Mouse (Mus musculus): ENCODE data around the gene Serp2. TPM values are rescaled to one million over a fixed set of nuclear protein-coding genes. Genes with fewer than 3 reads are reported as not detected.

Serp2 gene
- polyA plus RNA-seq, 1 experiment from 2014 or later: 5.1 TPM

DNA sequence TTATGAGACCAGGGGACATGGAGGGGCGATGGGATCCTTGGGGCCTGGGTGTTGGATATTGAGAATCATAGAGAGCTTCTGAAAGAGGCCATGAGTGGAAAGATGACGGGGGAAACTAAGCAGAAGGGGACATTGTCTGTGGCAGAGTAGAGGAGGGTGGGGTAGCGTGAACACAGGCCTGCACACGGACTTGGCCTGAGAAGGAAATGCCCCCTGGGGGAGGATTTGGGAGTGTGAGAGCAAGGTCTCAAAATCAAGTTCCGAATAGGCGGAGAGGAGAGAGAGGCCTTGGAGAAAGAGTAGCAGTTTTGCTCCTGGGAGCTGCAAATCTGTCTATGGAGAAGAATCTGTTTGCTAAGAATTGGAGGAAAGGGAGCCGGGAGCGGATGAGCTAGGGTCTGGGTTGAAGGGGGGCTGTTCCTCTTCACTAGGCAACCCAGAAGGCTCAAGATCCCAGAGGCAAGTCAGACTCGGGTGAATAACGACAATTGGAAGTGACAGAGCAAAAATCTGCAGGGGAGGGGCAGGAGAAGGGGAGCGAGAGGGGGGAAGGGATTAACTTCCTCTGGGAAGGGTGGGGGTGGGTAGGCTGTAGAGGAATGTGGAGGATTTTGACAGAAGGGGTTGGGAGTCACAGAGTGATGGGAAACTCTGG lies 43.2 kb downstream of the Serp2 start:
- H3K27ac ChIP-seq (ENCODE audit: low read length): no peak overlapping the region
- H3K9me3 ChIP-seq (ENCODE audit: low read length): no peaks in the 10 kb centered on the region
- peaks cover 8% of the 10 kb centered on the region; the same call in 1 of the 2 replicates for H3K4me1 ChIP-seq (ENCODE audit: insufficient read depth, low read depth, low read length)
- H3K4me3 ChIP-seq (ENCODE audit: low read depth, low read length): no peak overlapping the region
- ATAC-seq (peak; percentile 34), DNase-seq (ENCODE audit: low spot score) (peak; percentile 47)
- no peak overlapping the region for H3K4me2 ChIP-seq (replicated peaks; ENCODE audit: low read depth, low read length)
- TF ChIP-seq CTCF (IDR thresholded peaks at IDR 0.05): no peak
- no peak for TF ChIP-seq EP300 (IDR thresholded peaks at IDR 0.05)
- no peak overlapping the region for H3K9ac ChIP-seq (replicated peaks; ENCODE audit: low read depth)
- H3K36me3 ChIP-seq (ENCODE audit: insufficient read depth, low read length): no peaks in the 10 kb centered on the region
- WGBS: 35% methylated on average over 10 of the region's 11 CpGs
- no peaks in the 10 kb centered on the region for H3K27me3 ChIP-seq (replicated peaks; ENCODE audit: insufficient read depth, low read length)

DNA sequence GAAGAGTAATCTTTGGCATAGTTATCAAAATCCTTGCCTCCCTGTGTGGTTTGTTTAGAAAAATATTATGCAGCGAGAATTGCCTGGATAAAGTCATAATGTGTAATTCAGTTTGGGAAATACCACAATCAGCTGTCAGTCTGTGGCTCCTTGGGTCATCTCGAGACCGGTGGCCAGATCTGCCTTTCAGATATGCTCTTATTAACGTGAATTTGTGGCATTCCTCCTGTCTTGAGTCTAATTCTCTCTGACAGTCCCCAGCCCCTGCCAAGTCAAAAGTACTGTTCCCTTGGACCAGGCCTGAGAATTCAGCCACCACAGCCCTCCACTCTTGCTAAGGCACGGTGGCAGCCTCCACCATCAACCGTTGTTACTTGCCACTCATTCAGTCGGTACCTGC lies 44.7 kb downstream of the Serp2 start:
- Histone ChIP-seq H3K9me3 (ENCODE audit: low read length) (no peaks in the 10 kb centered on the region), H3K36me3 (ENCODE audit: insufficient read depth, low read length) (no peaks in the 10 kb centered on the region), H3K27ac (ENCODE audit: low read length) (no peak overlapping the region), H3K4me3 (ENCODE audit: low read depth, low read length) (no peak overlapping the region), H3K27me3 (replicated peaks; ENCODE audit: insufficient read depth, low read length) (no peaks in the 10 kb centered on the region), H3K4me2 (replicated peaks; ENCODE audit: low read depth, low read length) (no peak overlapping the region), H3K9ac (replicated peaks; ENCODE audit: low read depth) (no peak overlapping the region), H3K4me1 (ENCODE audit: insufficient read depth, low read depth, low read length) (peaks cover 4% of the 10 kb centered on the region; the same call in 1 of the 2 replicates)
- TF ChIP-seq EP300 (IDR thresholded peaks at IDR 0.05): no peak
- TF ChIP-seq CTCF (IDR thresholded peaks at IDR 0.05): no peak
- no peak for ATAC-seq
- 76% methylated on average over 7 of the region's 7 CpGs for WGBS
- DNase-seq (ENCODE audit: low spot score): no peak

DNA sequence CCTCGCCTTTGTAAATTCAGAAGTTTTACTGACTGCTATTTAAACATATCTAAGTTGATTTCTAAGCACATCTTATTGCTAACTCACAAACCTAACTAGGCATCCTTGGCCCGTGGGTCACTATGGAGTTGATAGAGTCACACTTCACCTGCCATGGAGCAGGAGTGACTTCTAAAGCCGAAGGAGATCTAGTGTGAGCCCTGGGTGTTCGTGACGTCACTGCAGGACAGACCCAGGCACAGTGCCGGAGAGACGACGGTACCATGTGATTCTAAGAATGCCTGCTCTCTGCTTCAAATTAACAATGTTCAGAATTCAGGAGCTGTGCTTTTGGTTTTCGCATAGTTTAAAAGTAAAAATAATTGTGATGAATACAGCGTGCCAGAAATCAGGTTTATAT lies 48.0 kb downstream of the Serp2 start:
- H3K4me2 ChIP-seq (replicated peaks; ENCODE audit: low read depth, low read length): no peak overlapping the region
- H3K4me1 ChIP-seq (ENCODE audit: insufficient read depth, low read depth, low read length): peaks cover 4% of the 10 kb centered on the region; the same call in 1 of the 2 replicates
- H3K27me3 ChIP-seq (replicated peaks; ENCODE audit: insufficient read depth, low read length): no peaks in the 10 kb centered on the region
- no peaks in the 10 kb centered on the region for H3K9me3 ChIP-seq (ENCODE audit: low read length)
- 60% methylated on average over 10 of the region's 10 CpGs for WGBS
- DNase-seq (ENCODE audit: low spot score) (no peak), ATAC-seq (no peak)
- no peak overlapping the region for H3K9ac ChIP-seq (replicated peaks; ENCODE audit: low read depth)
- no peak for TF ChIP-seq EP300 (IDR thresholded peaks at IDR 0.05)
- no peak for TF ChIP-seq CTCF (IDR thresholded peaks at IDR 0.05)
- H3K36me3 ChIP-seq (ENCODE audit: insufficient read depth, low read length): 0 out of 2 replicates have a peak, but pooled peaks cover 4% of the 10 kb centered on the region
- peak overlapping the region; percentile 32; the same call in 1 of the 2 replicates for H3K27ac ChIP-seq (ENCODE audit: low read length)
- H3K4me3 ChIP-seq (ENCODE audit: low read depth, low read length): no peak overlapping the region

DNA sequence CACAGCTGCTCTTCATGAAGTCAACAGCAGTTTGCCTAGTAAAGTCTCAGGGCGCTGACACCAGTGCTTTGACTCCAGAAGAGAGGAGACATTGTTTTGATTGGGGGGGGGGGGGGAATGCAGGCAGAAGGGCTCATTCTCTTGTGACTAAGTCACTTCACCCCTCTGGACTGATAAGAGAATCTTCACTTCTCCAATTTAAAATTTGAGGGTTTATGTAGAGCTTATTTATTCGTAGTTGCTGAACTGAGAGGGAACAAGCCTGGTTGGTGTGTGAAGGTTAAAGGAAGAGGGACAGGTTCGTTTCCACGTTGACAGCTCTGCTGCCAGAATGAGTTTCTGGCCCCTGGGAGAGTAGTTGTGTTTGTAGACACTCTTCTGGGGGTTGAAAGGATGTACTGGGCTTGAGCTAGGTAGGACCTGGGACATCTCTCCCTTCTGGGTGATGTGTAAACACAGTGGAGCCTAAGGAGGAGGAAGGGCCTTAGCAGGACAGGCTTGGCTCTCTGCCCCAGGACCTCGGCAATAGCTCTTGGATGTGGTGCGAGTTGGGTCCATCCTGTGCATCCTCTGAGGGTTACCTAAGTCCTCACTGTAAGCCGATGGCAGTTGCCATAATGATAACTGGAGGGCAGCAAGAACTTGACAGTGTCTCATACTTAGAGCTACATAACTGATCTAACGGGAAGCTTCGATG lies 48.7 kb downstream of the Serp2 start:
- Histone ChIP-seq H3K36me3 (ENCODE audit: insufficient read depth, low read length) (0 out of 2 replicates have a peak, but pooled peaks cover 4% of the 10 kb centered on the region), H3K4me2 (replicated peaks; ENCODE audit: low read depth, low read length) (no peak overlapping the region), H3K4me3 (ENCODE audit: low read depth, low read length) (no peak overlapping the region), H3K9ac (replicated peaks; ENCODE audit: low read depth) (no peak overlapping the region), H3K4me1 (ENCODE audit: insufficient read depth, low read depth, low read length) (peaks cover 4% of the 10 kb centered on the region; the same call in 1 of the 2 replicates), H3K9me3 (ENCODE audit: low read length) (no peaks in the 10 kb centered on the region), H3K27me3 (replicated peaks; ENCODE audit: insufficient read depth, low read length) (no peaks in the 10 kb centered on the region), H3K27ac (ENCODE audit: low read length) (no peak overlapping the region)
- DNase-seq (ENCODE audit: low spot score) (no peak), ATAC-seq (no peak)
- WGBS: 57% methylated on average over 9 of the region's 9 CpGs
- TF ChIP-seq CTCF (IDR thresholded peaks at IDR 0.05) (no peak), EP300 (IDR thresholded peaks at IDR 0.05) (no peak)

DNA sequence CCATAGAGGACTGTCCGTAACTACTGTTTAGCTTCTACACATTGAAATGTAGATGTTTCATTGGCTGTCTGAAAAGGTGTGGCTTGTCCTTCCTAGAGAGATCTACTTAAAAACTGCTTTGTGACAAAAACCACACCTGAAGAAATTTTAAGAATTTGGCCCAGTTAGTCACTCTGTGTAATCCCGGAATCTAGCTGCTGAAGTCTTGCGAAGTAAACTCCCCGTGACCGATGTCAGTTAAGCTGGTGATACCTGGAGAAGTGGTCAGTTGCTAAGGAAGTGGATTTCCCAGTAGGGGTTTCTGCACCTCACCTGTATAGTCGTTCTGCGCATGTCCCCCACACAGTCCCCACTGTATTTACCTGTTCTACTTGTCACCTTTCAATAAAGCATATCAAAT lies 49.3 kb downstream of the Serp2 start:
- Histone ChIP-seq H3K36me3 (ENCODE audit: insufficient read depth, low read length) (0 out of 2 replicates have a peak, but pooled peaks cover 4% of the 10 kb centered on the region), H3K27ac (ENCODE audit: low read length) (no peak overlapping the region), H3K9me3 (ENCODE audit: low read length) (no peaks in the 10 kb centered on the region), H3K4me2 (replicated peaks; ENCODE audit: low read depth, low read length) (peak overlapping the region; percentile 76), H3K4me1 (ENCODE audit: insufficient read depth, low read depth, low read length) (peaks cover 4% of the 10 kb centered on the region; the same call in 1 of the 2 replicates), H3K9ac (replicated peaks; ENCODE audit: low read depth) (no peak overlapping the region), H3K27me3 (replicated peaks; ENCODE audit: insufficient read depth, low read length) (no peaks in the 10 kb centered on the region), H3K4me3 (ENCODE audit: low read depth, low read length) (no peak overlapping the region)
- ATAC-seq (no peak), DNase-seq (ENCODE audit: low spot score) (no peak)
- WGBS: 69% methylated on average over 7 of the region's 7 CpGs
- TF ChIP-seq CTCF (IDR thresholded peaks at IDR 0.05) (no peak), EP300 (IDR thresholded peaks at IDR 0.05) (no peak)

DNA sequence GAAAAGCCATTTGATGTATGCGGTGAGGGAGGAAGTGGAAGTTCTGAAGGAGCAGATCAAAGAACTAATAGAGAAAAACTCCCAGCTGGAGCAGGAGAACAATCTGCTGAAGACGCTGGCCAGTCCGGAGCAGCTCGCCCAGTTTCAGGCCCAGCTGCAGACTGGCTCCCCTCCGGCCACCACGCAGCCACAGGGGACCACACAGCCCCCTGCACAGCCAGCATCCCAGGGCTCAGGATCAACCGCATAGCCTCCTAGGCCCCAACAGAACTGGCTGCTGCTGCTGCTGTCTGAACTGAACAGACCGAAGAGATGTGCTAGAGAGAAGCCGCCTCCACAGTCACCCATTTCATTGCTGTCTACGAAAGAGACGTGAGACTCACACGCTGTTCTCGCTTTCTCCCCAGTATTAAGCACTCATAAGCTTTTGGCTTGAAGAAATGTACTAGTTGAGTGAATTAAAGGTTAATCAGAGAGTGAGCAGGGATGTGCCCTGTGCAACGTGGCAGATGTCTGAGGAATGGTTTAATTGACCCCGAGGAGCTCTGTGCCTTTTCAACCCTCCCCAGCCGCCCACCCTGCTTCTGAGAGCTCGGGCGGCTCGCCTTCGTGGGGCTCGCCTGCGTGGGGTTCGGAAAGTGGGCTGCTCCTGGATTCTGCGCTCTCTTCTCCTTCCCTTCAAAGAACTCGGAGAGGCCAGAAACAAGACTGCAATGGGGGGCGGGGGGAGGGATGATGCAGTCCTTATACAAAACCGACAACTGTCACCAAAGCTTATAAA lies 50.1 kb downstream of the Serp2 start:
- ATAC-seq: no peak
- no peak for DNase-seq (ENCODE audit: low spot score)
- Histone ChIP-seq H3K4me1 (ENCODE audit: insufficient read depth, low read depth, low read length) (peaks cover 4% of the 10 kb centered on the region; the same call in 1 of the 2 replicates), H3K4me3 (ENCODE audit: low read depth, low read length) (peak overlapping the region; percentile 79), H3K4me2 (replicated peaks; ENCODE audit: low read depth, low read length) (peak overlapping the region; percentile 76), H3K27me3 (replicated peaks; ENCODE audit: insufficient read depth, low read length) (no peaks in the 10 kb centered on the region), H3K36me3 (ENCODE audit: insufficient read depth, low read length) (0 out of 2 replicates have a peak, but pooled peaks cover 4% of the 10 kb centered on the region), H3K27ac (ENCODE audit: low read length) (peak overlapping the region; percentile 99), H3K9ac (replicated peaks; ENCODE audit: low read depth) (peak overlapping the region; percentile 99), H3K9me3 (ENCODE audit: low read length) (no peaks in the 10 kb centered on the region)
- no peak for TF ChIP-seq CTCF (IDR thresholded peaks at IDR 0.05)
- no peak for TF ChIP-seq EP300 (IDR thresholded peaks at IDR 0.05)
- 32% methylated on average over 27 of the region's 27 CpGs for WGBS
